Mouse (Mus musculus) kidney, embryonic 16.5 days (tissue): ENCODE results near the gene App. TPM values are rescaled to one million over a fixed set of nuclear protein-coding genes. Genes with fewer than 3 reads are reported as not detected.

ENCODE experiments used
- ATAC-seq: fragments of 200-750 bp; cut with Nextera tagmentation; 2 replicates; pipeline ENCODE4 v1.8.0; 2017; ENCODE audit warnings: moderate TSS enrichment; ENCODE audit not compliant: low FRiP score, low TSS enrichment
- H3K27ac ChIP-seq: fragments of 300-500 bp; sonication (generic); 2 replicates; pipeline ENCODE4 v1.5.1; 2014; ENCODE audit warnings: low read length
- H3K27me3 ChIP-seq: fragments of 300-500 bp; sonication (generic); 2 replicates; pipeline ENCODE4 v1.6.1; 2014; ENCODE audit warnings: low read length, control low read depth, mixed read lengths; ENCODE audit not compliant: insufficient read depth
- H3K36me3 ChIP-seq: fragments of 300-500 bp; sonication (generic); 2 replicates; pipeline ENCODE4 v1.6.1; 2014; ENCODE audit warnings: low read length, control low read depth, mixed read lengths; ENCODE audit not compliant: insufficient read depth
- H3K4me1 ChIP-seq: fragments of 300-500 bp; sonication (generic); 2 replicates; pipeline ENCODE4 v1.6.1; 2014; ENCODE audit warnings: low read length, control low read depth, mixed read lengths; ENCODE audit not compliant: insufficient read depth
- H3K4me2 ChIP-seq: fragments of 300-500 bp; sonication (generic); replicated peaks from 2 replicates; pipeline ENCODE4 v1.6.1; 2014; ENCODE audit warnings: low read depth, low read length
- H3K4me3 ChIP-seq: fragments of 300-500 bp; sonication (generic); 2 replicates; pipeline ENCODE4 v1.5.1; 2014; ENCODE audit warnings: mild to moderate bottlenecking, low read length
- H3K9ac ChIP-seq: fragments of 300-500 bp; sonication (generic); replicated peaks from 2 replicates; pipeline ENCODE4 v1.6.1; 2014; ENCODE audit warnings: low read length
- H3K9me3 ChIP-seq: fragments of 300-500 bp; sonication (generic); 2 replicates; pipeline ENCODE4 v1.6.1; 2016; ENCODE audit warnings: low read length, control low read depth
- WGBS: fragments of 180-500 bp; shearing (Covaris S2); extraction: QIAGEN DNeasy Blood & Tissue Kit; methylation state at CpG from one replicate; pipeline ENCODE4 v1.1.7; 2014; 5-methylcytosine and 5-hydroxymethylcytosine counted together
- polyA plus RNA-seq: library from polyadenylated mRNA; unstranded; fragments of >200 nt; fragmentation: Nextera tagmentation; extraction: Ambion mirVana; gene quantifications from 2 replicates; pipeline ENCODE4 v1.2.1, GENCODE M21; 2015

Gene App
- polyA plus RNA-seq, 1 experiment from 2014 or later: 336 TPM

DNA sequence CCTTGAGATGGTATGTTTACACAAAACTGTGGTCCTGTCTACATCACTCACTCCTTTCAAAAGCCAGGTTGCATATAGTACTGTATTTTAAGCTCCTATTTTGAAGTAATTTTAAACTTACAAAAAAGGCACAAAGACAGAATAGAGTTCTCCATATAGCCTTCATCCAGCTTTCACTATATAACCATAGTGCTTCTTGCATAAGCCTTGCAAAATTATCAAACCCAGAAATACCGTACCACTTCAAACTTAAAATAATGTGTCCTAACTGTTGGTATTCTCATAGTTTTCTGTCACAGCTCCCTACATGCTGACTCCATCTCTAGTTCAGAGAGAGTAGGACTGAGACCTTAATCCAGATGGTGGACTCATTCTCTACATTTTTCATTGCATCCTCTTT, 245.7 kb downstream of the App start:
- no peaks in the 10 kb centered on the region for H3K9me3 ChIP-seq
- no peaks in the 10 kb centered on the region for H3K27me3 ChIP-seq
- H3K4me2 ChIP-seq: no peak overlapping the region
- no peak for ATAC-seq
- H3K4me3 ChIP-seq: no peak overlapping the region
- H3K36me3 ChIP-seq: no peaks in the 10 kb centered on the region
- H3K9ac ChIP-seq: no peak overlapping the region
- 89% methylated on average over 1 of the region's 1 CpGs for WGBS
- H3K27ac ChIP-seq: no peak overlapping the region
- H3K4me1 ChIP-seq: no peaks in the 10 kb centered on the region

DNA sequence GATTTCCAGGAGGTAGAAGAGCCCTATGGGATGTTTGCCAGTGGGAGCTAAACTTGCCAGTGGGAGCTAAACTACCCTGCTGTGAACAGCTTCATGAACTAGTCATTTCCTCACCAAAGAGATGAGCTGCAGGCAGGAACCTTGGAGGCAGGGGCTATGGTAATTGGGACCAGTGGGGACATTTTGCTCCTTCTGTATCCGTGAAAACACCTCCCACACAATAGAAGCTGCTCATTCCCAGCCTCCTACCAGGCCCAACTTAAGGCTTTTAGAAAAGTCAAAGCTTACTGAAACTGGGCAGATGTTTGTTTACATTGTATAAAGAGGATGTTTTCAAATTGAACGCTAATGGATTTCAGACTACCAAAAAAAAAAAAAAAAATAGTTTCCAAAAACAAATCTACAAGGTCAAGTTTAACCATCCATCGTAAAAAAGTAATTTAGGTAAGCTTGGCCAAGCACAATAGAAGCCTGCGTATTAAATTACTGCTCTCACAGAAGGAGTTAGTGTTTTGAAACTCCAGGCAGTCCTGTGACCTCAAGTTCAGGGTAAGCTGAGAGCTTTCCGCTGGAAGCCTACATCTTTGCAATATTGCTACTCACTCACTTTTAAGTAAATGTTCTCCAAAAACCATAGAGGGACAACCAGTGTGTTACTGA, 253.8 kb downstream of the App start:
- Histone ChIP-seq H3K27me3 (no peaks in the 10 kb centered on the region), H3K9ac (no peak overlapping the region), H3K36me3 (no peaks in the 10 kb centered on the region), H3K9me3 (no peaks in the 10 kb centered on the region), H3K4me1 (peaks cover 18% of the 10 kb centered on the region), H3K4me3 (no peak overlapping the region), H3K27ac (peak overlapping the region; percentile 84), H3K4me2 (no peak overlapping the region)
- ATAC-seq: peak; percentile 90
- 17% methylated on average over 5 of the region's 5 CpGs for WGBS

DNA sequence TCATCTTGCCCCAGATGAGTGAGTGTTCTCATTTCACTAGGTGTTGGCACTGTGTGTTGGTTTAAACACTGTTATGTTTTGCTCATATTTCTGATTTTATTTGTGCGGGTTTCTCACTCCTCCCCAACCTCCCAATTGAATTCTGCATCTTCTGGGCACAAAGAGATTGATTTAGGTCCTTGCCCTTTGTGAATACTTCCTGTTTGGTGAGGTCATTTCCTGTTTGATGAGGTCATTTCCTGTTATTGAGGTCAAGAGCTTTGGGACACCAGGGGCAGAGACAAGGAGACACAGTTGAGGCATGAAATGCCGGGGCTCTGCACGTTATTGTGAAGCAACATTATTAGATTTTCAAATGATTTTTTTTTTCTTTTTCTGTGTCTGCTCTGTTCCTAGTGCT, 254.5 kb downstream of the App start:
- Histone ChIP-seq H3K27ac (peak overlapping the region; percentile 52), H3K9me3 (no peaks in the 10 kb centered on the region), H3K4me2 (no peak overlapping the region), H3K9ac (no peak overlapping the region), H3K27me3 (no peaks in the 10 kb centered on the region), H3K4me1 (peaks cover 18% of the 10 kb centered on the region), H3K36me3 (no peaks in the 10 kb centered on the region), H3K4me3 (no peak overlapping the region)
- WGBS: 50% methylated on average over 3 of the region's 3 CpGs
- ATAC-seq: no peak

DNA sequence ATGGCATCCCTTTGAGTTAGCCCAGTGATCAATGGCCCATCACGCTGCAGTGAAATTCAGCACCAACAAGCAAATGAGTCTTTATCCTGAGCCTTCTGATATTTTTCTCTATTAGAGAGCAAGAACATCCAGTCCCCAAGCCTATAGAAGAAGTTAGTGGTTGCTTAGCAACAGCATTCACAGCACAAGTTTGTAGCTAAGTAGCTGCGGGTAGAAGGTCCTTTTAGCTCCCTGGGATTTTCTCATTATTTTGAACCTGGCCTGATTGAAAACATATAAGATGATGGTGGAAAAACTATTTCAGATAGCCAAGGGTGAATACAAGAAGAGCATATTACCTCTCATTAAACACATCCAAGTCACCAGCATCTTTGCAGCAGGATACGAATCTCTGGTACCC, 256.8 kb downstream of the App start:
- Histone ChIP-seq H3K36me3 (no peaks in the 10 kb centered on the region), H3K27ac (no peak overlapping the region), H3K4me2 (no peak overlapping the region), H3K4me3 (no peak overlapping the region), H3K27me3 (no peaks in the 10 kb centered on the region), H3K4me1 (peaks cover 16% of the 10 kb centered on the region), H3K9ac (no peak overlapping the region), H3K9me3 (no peaks in the 10 kb centered on the region)
- WGBS: 58% methylated on average over 3 of the region's 3 CpGs
- no peak for ATAC-seq

DNA sequence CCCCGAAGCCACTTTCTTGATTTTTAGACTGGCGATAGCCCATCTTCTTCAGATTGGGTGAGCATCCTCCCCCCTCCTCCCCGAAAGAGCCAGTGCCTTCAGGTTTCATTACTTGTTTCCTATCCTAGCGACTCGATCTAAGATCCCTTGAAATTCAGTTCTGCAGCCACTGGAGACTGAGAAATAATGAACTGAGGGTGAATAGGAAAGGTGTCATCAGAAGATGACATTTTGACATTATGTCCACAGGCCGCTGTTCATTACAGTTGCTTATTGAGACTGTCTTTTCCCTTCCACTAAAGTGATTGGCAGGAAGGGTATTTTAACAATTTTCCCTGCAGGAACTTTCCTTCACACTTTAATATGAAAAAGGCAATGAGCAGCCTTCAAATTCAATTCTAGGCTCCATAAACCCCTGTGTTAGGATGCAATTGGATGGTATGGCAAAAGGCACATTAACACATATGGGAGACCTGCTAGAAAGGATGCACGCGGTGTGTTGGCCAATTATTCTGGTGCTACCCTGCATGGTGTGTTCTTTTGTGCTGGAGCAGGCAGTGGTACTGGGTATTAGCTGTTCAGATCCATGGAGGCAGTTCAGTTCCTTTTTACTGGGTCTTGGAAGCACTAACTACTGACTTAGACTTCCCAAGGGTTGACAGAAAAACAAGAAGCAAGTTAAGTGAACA, 261.9 kb downstream of the App start:
- Histone ChIP-seq H3K27ac (no peak overlapping the region), H3K9me3 (no peaks in the 10 kb centered on the region), H3K4me2 (no peak overlapping the region), H3K36me3 (no peaks in the 10 kb centered on the region), H3K4me1 (no peaks in the 10 kb centered on the region), H3K4me3 (no peak overlapping the region), H3K9ac (no peak overlapping the region), H3K27me3 (no peaks in the 10 kb centered on the region)
- no peak for ATAC-seq
- WGBS: 93% methylated on average over 8 of the region's 8 CpGs

DNA sequence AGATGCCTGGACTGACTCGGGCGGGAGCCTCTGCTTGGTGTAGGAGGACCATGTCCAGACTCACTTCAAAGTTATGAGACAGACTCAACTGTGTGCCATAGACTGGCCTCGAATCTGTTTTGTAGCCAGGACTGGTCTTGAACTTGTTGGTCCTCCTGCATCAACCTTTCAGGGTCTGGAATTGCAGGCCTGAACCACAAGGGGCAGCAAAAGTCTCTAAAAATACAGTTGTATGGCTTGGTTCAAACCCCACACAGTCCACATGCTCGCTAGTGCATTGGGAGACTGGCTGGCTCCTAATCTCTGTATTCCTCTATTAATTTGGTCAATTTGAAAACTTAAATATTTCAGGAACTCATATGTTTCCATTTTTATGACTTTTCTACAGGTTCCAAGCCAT, 270.6 kb downstream of the App start:
- Histone ChIP-seq H3K9me3 (no peaks in the 10 kb centered on the region), H3K4me2 (no peak overlapping the region), H3K4me1 (no peaks in the 10 kb centered on the region), H3K4me3 (no peak overlapping the region), H3K9ac (no peak overlapping the region), H3K27ac (no peak overlapping the region), H3K36me3 (no peaks in the 10 kb centered on the region), H3K27me3 (no peaks in the 10 kb centered on the region)
- WGBS: 86% methylated on average over 4 of the region's 4 CpGs
- no peak for ATAC-seq
